8 mouse cellular contexts compared by ENCODE assay signal in the genomic region with DNA sequence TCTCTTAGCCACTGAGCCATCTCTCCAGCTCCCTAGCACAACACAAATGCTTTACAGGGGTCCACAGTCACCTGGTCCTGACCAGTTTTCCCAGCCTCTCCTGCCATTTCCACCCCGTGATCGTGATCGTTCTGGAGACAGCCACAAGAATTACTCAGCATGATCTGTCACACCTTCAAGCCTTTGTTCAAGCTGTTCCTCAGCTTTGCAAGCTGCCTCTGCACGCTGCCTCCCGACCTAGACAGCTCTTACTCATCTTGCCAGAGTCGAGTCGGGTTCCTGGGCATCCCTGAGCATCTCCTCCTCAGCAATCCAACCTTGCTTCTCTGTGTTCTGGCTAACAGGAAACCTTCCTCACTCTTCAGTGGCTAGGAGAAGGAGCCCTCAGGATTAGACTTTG. TPM values are rescaled to one million over a fixed set of nuclear protein-coding genes. Genes with fewer than 3 reads are reported as not detected.
DNase-seq lines count a peak whose midpoint lies in the region; ATAC-seq and TF ChIP-seq lines count a peak whose summit lies in the region.

A gene (plus strand): TSS at position 283 of the 400 bp plus-strand sequence.

- no peak for TF ChIP-seq POLR2A in thymus, adult 2 months (IDR thresholded peaks at IDR 0.05; ENCODE audit: control insufficient read depth, extremely low read depth, insufficient read depth, low read length, poor library complexity)

- H3K4me1 ChIP-seq in thymus, adult 2 months (replicated peaks; ENCODE audit: control insufficient read depth, insufficient read depth, low read length), result no peaks in the 10 kb centered on the region
- H3K4me1 ChIP-seq in embryonic facial prominence, embryonic 13.5 days, result 0 out of 2 replicates have a peak, but pooled peaks cover 3% of the 10 kb centered on the region
- H3K4me1 ChIP-seq in limb, embryonic 11.5 days (ENCODE audit: control insufficient read depth, insufficient read depth, low read length), result no peaks in the 10 kb centered on the region

- no peak within 1 kb of the TSS for H3K9ac ChIP-seq in embryonic facial prominence, embryonic 13.5 days
- H3K9ac ChIP-seq in limb, embryonic 11.5 days (ENCODE audit: low read length), result no peak within 1 kb of the TSS

- 79% methylated on average over 7 of the region's 7 CpGs for WGBS in thymus, adult 2 months
- WGBS in embryonic facial prominence, embryonic 13.5 days, result 57% methylated on average over 7 of the region's 7 CpGs
- 47% methylated on average over 7 of the region's 7 CpGs for WGBS in limb, embryonic 11.5 days

- no peak for TF ChIP-seq CTCF in thymus, adult 2 months (IDR thresholded peaks at IDR 0.05; ENCODE audit: borderline replicate concordance, control insufficient read depth, extremely low read depth, insufficient read depth, low read length, poor library complexity)

- no peaks in the 10 kb centered on the region for H3K36me3 ChIP-seq in thymus, adult 2 months (ENCODE audit: control insufficient read depth, insufficient read depth, low read length)
- no peaks in the 10 kb centered on the region for H3K36me3 ChIP-seq in embryonic facial prominence, embryonic 13.5 days
- H3K36me3 ChIP-seq in limb, embryonic 11.5 days (ENCODE audit: control insufficient read depth, insufficient read depth, low read length), result no peaks in the 10 kb centered on the region

- no peak for ATAC-seq in embryonic facial prominence, embryonic 13.5 days (ENCODE audit: insufficient number of reproducible peaks, insufficient read depth, low FRiP score, low TSS enrichment, low read depth)
- no peak for ATAC-seq in limb, embryonic 11.5 days (ENCODE audit: insufficient number of reproducible peaks, low FRiP score, low TSS enrichment, low read depth)
- ATAC-seq in neutrophil, adult 5-6 weeks (ENCODE audit: extremely low read depth, insufficient number of reproducible peaks, low FRiP score, poor library complexity, severe bottlenecking), result no peak

- intact Hi-C loops in heart, postnatal 10 days (cut with DNase I), result no loop called here

- DNase-seq in thymus, adult 2 months, result no peak
- DNase-seq in thymus, postnatal 36 days, result no peak
- DNase-seq in heart, postnatal 10 days, result no peak
- DNase-seq in limb, embryonic 11.5 days (ENCODE audit: low spot score), result no peak
- no peak for DNase-seq in cerebellum, adult 9-11 months
- no peak for DNase-seq in embryo, embryonic 9.5 days (ENCODE audit: extremely low spot score)

- H3K4me2 ChIP-seq in embryonic facial prominence, embryonic 13.5 days, result no peak within 1 kb of the TSS
- no peak within 1 kb of the TSS for H3K4me2 ChIP-seq in limb, embryonic 11.5 days (ENCODE audit: low read depth, severe bottlenecking)

- no peaks in the 10 kb centered on the region for H3K27me3 ChIP-seq in thymus, adult 2 months (ENCODE audit: control insufficient read depth, insufficient read depth, low read length)
- H3K27me3 ChIP-seq in embryonic facial prominence, embryonic 13.5 days, result no peaks in the 10 kb centered on the region
- no peaks in the 10 kb centered on the region for H3K27me3 ChIP-seq in limb, embryonic 11.5 days (ENCODE audit: control insufficient read depth, insufficient read depth, low read length)

- no peaks in the 10 kb centered on the region for H3K9me3 ChIP-seq in embryonic facial prominence, embryonic 13.5 days
- no peaks in the 10 kb centered on the region for H3K9me3 ChIP-seq in limb, embryonic 11.5 days (ENCODE audit: control insufficient read depth, low read length)

- H3K4me3 ChIP-seq in thymus, adult 2 months (ENCODE audit: control insufficient read depth, insufficient read depth, low read length), result no peak within 1 kb of the TSS
- H3K4me3 ChIP-seq in embryonic facial prominence, embryonic 13.5 days, result no peak within 1 kb of the TSS
- no peak within 1 kb of the TSS for H3K4me3 ChIP-seq in limb, embryonic 11.5 days (ENCODE audit: low read depth, low read length)

- H3K27ac ChIP-seq in thymus, adult 2 months (ENCODE audit: control insufficient read depth, insufficient read depth, low read length), result no peak within 1 kb of the TSS
- no peak within 1 kb of the TSS for H3K27ac ChIP-seq in embryonic facial prominence, embryonic 13.5 days
- H3K27ac ChIP-seq in limb, embryonic 11.5 days (replicated peaks; ENCODE audit: low read depth, low read length), result no peak within 1 kb of the TSS

RNA-seq across cellular contexts. Expression of the gene that starts here (rescaled TPM):
- 477 and 588 TPM in 2 replicates for polyA plus RNA-seq in thymus, adult 2 months (2012; rRNA removed)
- polyA plus RNA-seq in embryonic facial prominence, embryonic 13.5 days (2015; fragmentation: Nextera tagmentation; extraction: Ambion mirVana), result 120 and 147 TPM in 2 replicates
- total RNA-seq in heart, postnatal 10 days (2021), result 10 to 100 TPM; 60.2 to 64.2 TPM
- 93.3 and 106 TPM in 2 replicates for polyA plus RNA-seq in limb, embryonic 11.5 days (2014; fragmentation: Nextera tagmentation; extraction: Ambion mirVana)
- total RNA-seq in neutrophil, adult 5-6 weeks (2017), result 25.7 and 30.4 TPM in 2 replicates
